Comparison of ENCODE assay signal across 8 mouse cellular contexts in the genomic region with DNA sequence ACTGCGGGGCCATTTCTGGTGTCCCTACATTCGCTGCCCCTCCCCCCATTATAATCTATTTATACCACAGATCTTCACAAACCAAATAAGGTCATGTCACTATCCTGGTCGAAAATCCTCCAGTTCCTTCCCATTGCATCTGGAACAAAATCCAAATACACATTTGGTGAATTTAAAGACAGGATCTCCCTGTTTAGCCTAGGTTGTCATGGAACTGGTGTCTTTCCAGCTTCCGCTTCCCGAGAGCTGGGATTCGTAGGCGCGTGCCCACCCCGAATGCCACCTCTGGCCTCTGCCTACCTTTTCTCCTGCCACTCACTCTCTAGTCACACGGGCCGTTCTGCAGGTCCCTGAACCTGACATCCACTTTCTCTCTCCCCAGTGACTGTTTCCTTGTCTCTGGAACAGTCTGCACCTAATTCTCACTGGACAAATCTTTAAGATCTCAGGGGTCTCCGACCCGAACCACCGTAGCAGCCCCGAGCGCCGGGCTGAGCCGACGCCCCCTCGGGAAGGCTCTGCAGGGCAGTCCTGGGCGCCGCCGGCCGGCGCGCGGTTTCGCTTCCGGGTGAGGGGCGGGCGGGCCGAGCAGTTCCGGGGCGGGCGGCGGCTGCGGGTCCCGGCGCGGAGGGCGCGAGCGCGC. TPM values are rescaled to one million over a fixed set of nuclear protein-coding genes. Genes with fewer than 3 reads are reported as not detected.
DNase-seq lines count a peak whose midpoint lies in the region; ATAC-seq and TF ChIP-seq lines count a peak whose summit lies in the region.

Gene Mosmo, plus strand, starts transcription at position 618 of the 643 bp plus-strand sequence.

- H3K9ac ChIP-seq in forebrain, postnatal 0 days, result peak within 1 kb of the TSS; percentile 87
- H3K9ac ChIP-seq in lung, embryonic 14.5 days, result peak within 1 kb of the TSS; percentile 86

- peak within 1 kb of the TSS; percentile 76 for H3K27ac ChIP-seq in forebrain, postnatal 0 days (ENCODE audit: low read depth, low read length)
- peak within 1 kb of the TSS; percentile 95 for H3K27ac ChIP-seq in layer of hippocampus, adult 2 months
- H3K27ac ChIP-seq in lung, embryonic 14.5 days (ENCODE audit: low read depth), result peak within 1 kb of the TSS; percentile 61
- no peak within 1 kb of the TSS for H3K27ac ChIP-seq in olfactory bulb, adult 2 months (ENCODE audit: insufficient read depth, low read depth, low read length)

- no peak for ATAC-seq in G1E (ENCODE audit: extremely low read depth, insufficient number of reproducible peaks, low FRiP score, poor library complexity, severe bottlenecking)
- ATAC-seq in forebrain, postnatal 0 days, result peak; percentile 97
- peak; percentile 97 for ATAC-seq in lung, embryonic 14.5 days (ENCODE audit: insufficient read depth)

- WGBS in forebrain, postnatal 0 days, result under 1% methylated on average over 37 of the region's 44 CpGs
- WGBS in lung, embryonic 14.5 days, result under 1% methylated on average over 43 of the region's 44 CpGs
- WGBS in olfactory bulb, adult 2 months, result 3% methylated on average over 43 of the region's 44 CpGs

- peak; percentile 82 for TF ChIP-seq POLR2A in olfactory bulb, adult 2 months (IDR thresholded peaks at IDR 0.05; ENCODE audit: insufficient read depth, low read depth, low read length)

- H3K4me3 ChIP-seq in G1E (ENCODE audit: low read depth, low read length), result peak within 1 kb of the TSS; percentile 84
- peak within 1 kb of the TSS; percentile 92 for H3K4me3 ChIP-seq in forebrain, postnatal 0 days (ENCODE audit: low read depth, low read length)
- peak within 1 kb of the TSS; percentile 94 for H3K4me3 ChIP-seq in layer of hippocampus, adult 2 months
- H3K4me3 ChIP-seq in lung, embryonic 14.5 days (ENCODE audit: low read depth, low read length), result peak within 1 kb of the TSS; percentile 87
- H3K4me3 ChIP-seq in olfactory bulb, adult 2 months (ENCODE audit: insufficient read depth, low read depth, low read length), result peak within 1 kb of the TSS; percentile 57

- peak within 1 kb of the TSS; percentile 83 for H3K4me2 ChIP-seq in forebrain, postnatal 0 days (ENCODE audit: low read depth)
- H3K4me2 ChIP-seq in lung, embryonic 14.5 days, result peak within 1 kb of the TSS; percentile 66

- peaks cover 56% of the 10 kb centered on the region for H3K4me1 ChIP-seq in G1E (ENCODE audit: insufficient read depth, low read depth, low read length)
- H3K4me1 ChIP-seq in forebrain, postnatal 0 days (ENCODE audit: insufficient read depth), result peaks cover 17% of the 10 kb centered on the region
- peaks cover 5% of the 10 kb centered on the region for H3K4me1 ChIP-seq in lung, embryonic 14.5 days (ENCODE audit: insufficient read depth)
- peaks cover 9% of the 10 kb centered on the region for H3K4me1 ChIP-seq in olfactory bulb, adult 2 months (ENCODE audit: control insufficient read depth, insufficient read depth, low read length)

- H3K27me3 ChIP-seq in G1E (ENCODE audit: insufficient read depth, low read length), result no peaks in the 10 kb centered on the region
- H3K27me3 ChIP-seq in forebrain, postnatal 0 days (ENCODE audit: insufficient read depth, low read length), result no peaks in the 10 kb centered on the region
- H3K27me3 ChIP-seq in lung, embryonic 14.5 days (ENCODE audit: insufficient read depth, low read length), result no peaks in the 10 kb centered on the region

- DNase-seq in G1E (ENCODE audit: low spot score), result peak; percentile 73
- peak; percentile 59 to 82 for DNase-seq in cerebellum, adult 18-20 months
- DNase-seq in forebrain, postnatal 0 days, result peak; percentile 78
- peak; percentile 80 to 82 for DNase-seq in heart, postnatal 36 days
- DNase-seq in layer of hippocampus, adult 2 months (ENCODE audit: low spot score in 2 of 2), result peak; percentile 21 to 72
- DNase-seq in lung, embryonic 14.5 days, result peak; percentile 81
- DNase-seq in thymus, postnatal 0 days (ENCODE audit: low spot score), result peak; percentile 73

- intact Hi-C loops in heart, postnatal 36 days (cut with DNase I), result loop anchor here (5.0 kb wide), 1 partner anchor 240 kb away; the partner anchor contains the start of gene Polr3e

- H3K36me3 ChIP-seq in G1E (replicated peaks), result peaks cover 12% of the 10 kb centered on the region
- no peaks in the 10 kb centered on the region for H3K36me3 ChIP-seq in forebrain, postnatal 0 days (ENCODE audit: insufficient read depth)
- no peaks in the 10 kb centered on the region for H3K36me3 ChIP-seq in lung, embryonic 14.5 days (ENCODE audit: insufficient read depth)

- no peak for TF ChIP-seq CTCF in G1E (IDR thresholded peaks at IDR 0.05; ENCODE audit: low read depth, low read length)
- TF ChIP-seq CTCF in forebrain, postnatal 0 days (IDR thresholded peaks at IDR 0.05; ENCODE audit: low read depth), result no peak
- no peak for TF ChIP-seq CTCF in layer of hippocampus, adult 2 months (conservative IDR thresholded peaks at IDR 0.05)
- no peak for TF ChIP-seq CTCF in lung, embryonic 14.5 days (IDR thresholded peaks at IDR 0.05; ENCODE audit: low read depth)
- no peak for TF ChIP-seq CTCF in olfactory bulb, adult 2 months (IDR thresholded peaks at IDR 0.05; ENCODE audit: insufficient read depth, low read depth, low read length)

- no peaks in the 10 kb centered on the region for H3K9me3 ChIP-seq in G1E (replicated peaks)
- H3K9me3 ChIP-seq in forebrain, postnatal 0 days (ENCODE audit: low read length), result no peaks in the 10 kb centered on the region
- no peaks in the 10 kb centered on the region for H3K9me3 ChIP-seq in lung, embryonic 14.5 days (ENCODE audit: low read depth, low read length)

RNA-seq across cellular contexts. Expression of gene Mosmo, which starts in this region (rescaled TPM):
- total RNA-seq in G1E (2014; fragmentation: Nextera tagmentation), result 81.1 and 127 TPM in 2 replicates
- total RNA-seq in G1E (2017), result 39.3 and 44.5 TPM in 2 replicates
- polyA plus RNA-seq in G1E (2012), result 30.4 and 41.0 TPM in 2 replicates
- total RNA-seq in forebrain, postnatal 0 days (2014; rRNA removed), result 29.5 and 35.0 TPM in 2 replicates
- 9.4 and 11.8 TPM in 2 replicates for polyA plus RNA-seq in forebrain, postnatal 0 days (2015; fragmentation: Nextera tagmentation; extraction: Ambion mirVana)
- total RNA-seq in heart, postnatal 36 days (2021), result 10 to 100 TPM; 31.4 to 36.2 TPM
- total RNA-seq in layer of hippocampus, adult 2 months (2021), result 10 to 100 TPM; 93.5 to 99.0 TPM
- polyA plus RNA-seq in lung, embryonic 14.5 days (2014; fragmentation: Nextera tagmentation; extraction: Ambion mirVana), result 14.9 and 15.3 TPM in 2 replicates
- polyA plus RNA-seq in olfactory bulb, adult 2 months (2012; ENCODE audit: insufficient read depth, insufficient read length, low replicate concordance, missing spikeins), result not detected in 2 replicates
- polyA plus RNA-seq in thymus, postnatal 0 days (2015; fragmentation: Nextera tagmentation; extraction: Ambion mirVana), result 12.5 and 14.9 TPM in 2 replicates
